Mouse (Mus musculus): ENCODE results near the gene Lsp1. TPM values are rescaled to one million over a fixed set of nuclear protein-coding genes. Genes with fewer than 3 reads are reported as not detected.
A peak's percentile ranks its signal among the peaks of the same experiment; 100 is the strongest.

The Lsp1 gene
- polyA plus RNA-seq, 1 experiment: 298 TPM

GRCm38 (mm10) chr7:142418679-142419078 is 41.9 kb upstream of the Lsp1 start:
- no peaks in the 10 kb centered on the region for H3K36me3 ChIP-seq (ENCODE audit: control insufficient read depth, insufficient read depth)

DNA sequence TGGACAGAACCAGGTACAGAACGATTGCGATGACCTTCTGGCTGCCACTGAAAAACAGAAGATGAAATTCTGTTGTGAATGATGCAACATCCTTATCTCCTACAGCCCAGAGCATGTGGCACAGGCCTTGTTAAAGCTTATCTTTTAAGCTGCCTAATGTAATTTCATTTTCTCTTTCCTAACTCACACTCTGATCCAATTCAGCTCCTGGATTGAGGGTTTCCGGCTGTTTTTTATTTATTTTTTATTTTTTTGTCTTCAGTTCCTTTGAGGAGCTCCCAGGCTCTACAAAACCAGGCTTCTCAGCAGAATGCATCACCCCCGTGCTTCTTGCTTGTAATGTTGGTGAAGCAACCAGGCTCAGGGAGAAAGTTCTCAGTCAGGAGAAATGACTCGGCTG is 40.7 kb upstream of the Lsp1 start:
- Histone ChIP-seq H3K36me3 (ENCODE audit: control insufficient read depth, insufficient read depth) (no peaks in the 10 kb centered on the region), H3K27me3 (ENCODE audit: control insufficient read depth, insufficient read depth, insufficient read length) (no peaks in the 10 kb centered on the region), H3K4me2 (ENCODE audit: low read depth) (no peak overlapping the region), H3K79me2 (ENCODE audit: control insufficient read depth, insufficient read depth) (no peaks in the 10 kb centered on the region), H3ac (ENCODE audit: control insufficient read depth, insufficient read length) (no peak overlapping the region), H3K4me3 (no peak overlapping the region)
- TF ChIP-seq TCF12 (IDR thresholded peaks at IDR 0.05; ENCODE audit: insufficient read depth, poor library complexity, severe bottlenecking) (no peak), SRF (IDR thresholded peaks at IDR 0.05; ENCODE audit: control insufficient read depth, insufficient read length, low read depth) (no peak), POLR2A (IDR thresholded peaks at IDR 0.05; ENCODE audit: insufficient read length, low read depth) (no peak), CEBPB (IDR thresholded peaks at IDR 0.05; ENCODE audit: insufficient read depth, poor library complexity, severe bottlenecking) (no peak), TCF3 (IDR thresholded peaks at IDR 0.05; ENCODE audit: insufficient read length, low read depth) (no peak), MYOG (IDR thresholded peaks at IDR 0.05; ENCODE audit: control insufficient read depth in 1 of 3, insufficient read depth in 1 of 3, insufficient read length in 2 of 3, low read depth in 2 of 3) (no peak), E2F4 (IDR thresholded peaks at IDR 0.05; ENCODE audit: insufficient read depth) (no peak), MYOD1 (IDR thresholded peaks at IDR 0.05; ENCODE audit: control insufficient read depth in 1 of 3, insufficient read length in 2 of 3, low read depth in 2 of 3) (no peak), POLR2AphosphoS2 (IDR thresholded peaks at IDR 0.05; ENCODE audit: insufficient read length, low read depth) (no peak)

More at GRCm38 (mm10) chr7:142418679-142419078, 41.9 kb upstream of the Lsp1 start:
- TF ChIP-seq MYOD1 (IDR thresholded peaks at IDR 0.05; ENCODE audit: control insufficient read depth in 1 of 3, insufficient read length in 2 of 3, low read depth in 2 of 3): no peak
- no peak for TF ChIP-seq CEBPB (IDR thresholded peaks at IDR 0.05; ENCODE audit: insufficient read depth, poor library complexity, severe bottlenecking)
- no peak for TF ChIP-seq MAX (IDR thresholded peaks at IDR 0.05; ENCODE audit: low read depth)
- TF ChIP-seq POLR2A (IDR thresholded peaks at IDR 0.05; ENCODE audit: insufficient read length, low read depth): no peak
- TF ChIP-seq MYOG (IDR thresholded peaks at IDR 0.05; ENCODE audit: control insufficient read depth in 1 of 3, insufficient read depth in 1 of 3, insufficient read length in 2 of 3, low read depth in 2 of 3): no peak
- no peak for TF ChIP-seq POLR2AphosphoS2 (IDR thresholded peaks at IDR 0.05; ENCODE audit: insufficient read length, low read depth)
- TF ChIP-seq E2F4 (IDR thresholded peaks at IDR 0.05; ENCODE audit: insufficient read depth): no peak
- no peak for TF ChIP-seq USF1 (IDR thresholded peaks at IDR 0.05; ENCODE audit: low read depth)
- TF ChIP-seq TCF12 (IDR thresholded peaks at IDR 0.05; ENCODE audit: insufficient read depth, poor library complexity, severe bottlenecking): no peak
- TF ChIP-seq SRF (IDR thresholded peaks at IDR 0.05; ENCODE audit: control insufficient read depth, insufficient read length, low read depth): no peak
- no peak for TF ChIP-seq TCF3 (IDR thresholded peaks at IDR 0.05; ENCODE audit: insufficient read length, low read depth)
- no peak for TF ChIP-seq REST (IDR thresholded peaks at IDR 0.05; ENCODE audit: insufficient read depth, insufficient read length)
- H3K4me3 ChIP-seq: no peak overlapping the region
- H3K4me2 ChIP-seq (ENCODE audit: low read depth): no peak overlapping the region
- H3ac ChIP-seq (ENCODE audit: control insufficient read depth, insufficient read length): no peak overlapping the region
- no peaks in the 10 kb centered on the region for H3K27me3 ChIP-seq (ENCODE audit: control insufficient read depth, insufficient read depth, insufficient read length)
- H3K79me2 ChIP-seq (ENCODE audit: control insufficient read depth, insufficient read depth): no peaks in the 10 kb centered on the region

GRCm38 (mm10) chr7:142421826-142422225 is 38.8 kb upstream of the Lsp1 start:
- H3K79me2 ChIP-seq (ENCODE audit: control insufficient read depth, insufficient read depth): no peaks in the 10 kb centered on the region
- no peaks in the 10 kb centered on the region for H3K27me3 ChIP-seq (ENCODE audit: control insufficient read depth, insufficient read depth, insufficient read length)
- no peak for TF ChIP-seq POLR2AphosphoS2 (IDR thresholded peaks at IDR 0.05; ENCODE audit: insufficient read length, low read depth)
- no peak for TF ChIP-seq SRF (IDR thresholded peaks at IDR 0.05; ENCODE audit: control insufficient read depth, insufficient read length, low read depth)
- no peak for TF ChIP-seq MYOG (IDR thresholded peaks at IDR 0.05; ENCODE audit: control insufficient read depth in 1 of 3, insufficient read depth in 1 of 3, insufficient read length in 2 of 3, low read depth in 2 of 3)
- TF ChIP-seq TCF12 (IDR thresholded peaks at IDR 0.05; ENCODE audit: insufficient read depth, poor library complexity, severe bottlenecking): no peak
- no peak for TF ChIP-seq MYOD1 (IDR thresholded peaks at IDR 0.05; ENCODE audit: control insufficient read depth in 1 of 3, insufficient read length in 2 of 3, low read depth in 2 of 3)
- TF ChIP-seq USF1 (IDR thresholded peaks at IDR 0.05; ENCODE audit: low read depth): no peak
- no peak for TF ChIP-seq TCF3 (IDR thresholded peaks at IDR 0.05; ENCODE audit: insufficient read length, low read depth)
- TF ChIP-seq POLR2A (IDR thresholded peaks at IDR 0.05; ENCODE audit: insufficient read length, low read depth): no peak
- no peak for TF ChIP-seq E2F4 (IDR thresholded peaks at IDR 0.05; ENCODE audit: insufficient read depth)
- TF ChIP-seq MAX (IDR thresholded peaks at IDR 0.05; ENCODE audit: low read depth): no peak
- TF ChIP-seq REST (IDR thresholded peaks at IDR 0.05; ENCODE audit: insufficient read depth, insufficient read length): no peak
- no peak for TF ChIP-seq CEBPB (IDR thresholded peaks at IDR 0.05; ENCODE audit: insufficient read depth, poor library complexity, severe bottlenecking)
- no peak overlapping the region for H3ac ChIP-seq (ENCODE audit: control insufficient read depth, insufficient read length)
- no peak overlapping the region for H3K4me2 ChIP-seq (ENCODE audit: low read depth)
- H3K36me3 ChIP-seq (ENCODE audit: control insufficient read depth, insufficient read depth): no peaks in the 10 kb centered on the region
- H3K4me3 ChIP-seq: no peak overlapping the region

DNA sequence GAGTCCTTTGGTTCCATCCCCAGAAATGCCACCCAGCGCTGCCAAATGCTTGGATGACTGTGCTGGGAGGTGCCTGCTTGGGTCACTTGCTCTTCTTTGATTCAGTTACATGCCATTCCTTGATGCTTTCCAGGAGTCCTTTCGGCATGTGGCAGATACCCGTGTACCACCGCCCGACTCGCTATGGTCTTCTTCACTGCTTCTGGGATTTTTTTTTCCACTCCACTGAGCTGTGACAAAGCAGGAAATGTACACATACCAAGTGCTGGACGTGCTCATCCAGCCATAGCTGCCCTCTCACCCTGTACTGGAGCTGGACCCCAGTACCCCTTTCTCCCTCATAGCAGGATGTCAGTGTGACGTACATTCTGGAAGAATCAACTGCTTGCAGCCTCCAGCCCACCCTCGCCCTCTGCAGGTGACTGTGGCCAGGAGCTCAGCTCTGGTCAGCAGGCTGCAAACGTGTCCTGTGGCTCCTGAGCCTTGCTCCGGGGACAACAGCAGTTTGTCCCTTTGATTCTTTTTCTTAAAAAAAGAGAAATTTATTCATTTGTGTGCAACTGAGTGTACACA is 34.9 kb upstream of the Lsp1 start:
- H3K4me3 ChIP-seq: no peak overlapping the region
- H3K4me2 ChIP-seq (ENCODE audit: low read depth): no peak overlapping the region
- H3K27me3 ChIP-seq (ENCODE audit: control insufficient read depth, insufficient read depth, insufficient read length): no peaks in the 10 kb centered on the region
- H3ac ChIP-seq (ENCODE audit: control insufficient read depth, insufficient read length): no peak overlapping the region
- TF ChIP-seq MYOD1 (IDR thresholded peaks at IDR 0.05; ENCODE audit: control insufficient read depth in 1 of 3, insufficient read length in 2 of 3, low read depth in 2 of 3): no peak
- no peaks in the 10 kb centered on the region for H3K36me3 ChIP-seq (ENCODE audit: control insufficient read depth, insufficient read depth)
- no peaks in the 10 kb centered on the region for H3K79me2 ChIP-seq (ENCODE audit: control insufficient read depth, insufficient read depth)

- Histone ChIP-seq H3K4me3 (no peak overlapping the region), H3ac (ENCODE audit: control insufficient read depth, insufficient read length) (no peak overlapping the region), H3K27me3 (ENCODE audit: control insufficient read depth, insufficient read depth, insufficient read length) (no peaks in the 10 kb centered on the region), H3K36me3 (ENCODE audit: control insufficient read depth, insufficient read depth) (no peaks in the 10 kb centered on the region), H3K4me2 (ENCODE audit: low read depth) (no peak overlapping the region), H3K79me2 (ENCODE audit: control insufficient read depth, insufficient read depth) (no peaks in the 10 kb centered on the region)
- TF ChIP-seq USF1 (IDR thresholded peaks at IDR 0.05; ENCODE audit: low read depth) (no peak), MYOG (IDR thresholded peaks at IDR 0.05; ENCODE audit: control insufficient read depth in 1 of 3, insufficient read depth in 1 of 3, insufficient read length in 2 of 3, low read depth in 2 of 3) (peak in 1 of 3 experiments; percentile 41)
Observed at GRCm38 (mm10) chr7:142428213-142428612, 32.4 kb upstream of the Lsp1 start.

All from myocyte (in vitro differentiated cells).